Mouse (Mus musculus) forebrain, embryonic 14.5 days (tissue): ENCODE results near the gene Prickle1. TPM values are rescaled to one million over a fixed set of nuclear protein-coding genes. Genes with fewer than 3 reads are reported as not detected.
A peak's percentile ranks its signal among the peaks of the same experiment; 100 is the strongest.

Experiments used
- ATAC-seq: fragments of 200-750 bp; cut with Nextera tagmentation; 2 replicates; pipeline ENCODE4 v1.8.0; 2017; ENCODE audit warnings: mild to moderate bottlenecking, moderate library complexity
- DNase-seq: peaks from one replicate; pipeline ENCODE4 v3.0.0-alpha.2; 2015; ENCODE audit warnings: low spot score
- H3K27ac ChIP-seq: fragments of 300-500 bp; sonication (generic); 2 replicates; pipeline ENCODE4 v1.5.1; 2014; ENCODE audit warnings: low read depth, mild to moderate bottlenecking, control low read depth, low read length, moderate library complexity
- H3K27me3 ChIP-seq: fragments of 300-500 bp; sonication (generic); replicated peaks from 2 replicates; pipeline ENCODE4 v1.6.1; 2014; ENCODE audit warnings: low read length, control low read depth, mixed read lengths; ENCODE audit not compliant: control insufficient read depth, insufficient read depth
- H3K36me3 ChIP-seq: fragments of 300-500 bp; sonication (generic); 2 replicates; pipeline ENCODE4 v1.6.1; 2014; ENCODE audit warnings: low read length, control low read depth; ENCODE audit not compliant: control insufficient read depth, insufficient read depth
- H3K4me1 ChIP-seq: fragments of 300-500 bp; sonication (generic); 2 replicates; pipeline ENCODE4 v1.6.1; 2014; ENCODE audit warnings: antibody characterized with exemption, low read length, control low read depth; ENCODE audit not compliant: control insufficient read depth, insufficient read depth
- H3K4me2 ChIP-seq: fragments of 300-500 bp; sonication (generic); 2 replicates; pipeline ENCODE4 v1.6.1; 2014; ENCODE audit warnings: mild to moderate bottlenecking, control low read depth, low read length
- H3K4me3 ChIP-seq: fragments of 300-500 bp; sonication (generic); 2 replicates; pipeline ENCODE4 v1.5.1; 2014; ENCODE audit warnings: low read depth, low read length, control low read depth
- H3K9ac ChIP-seq: fragments of 300-500 bp; sonication (generic); 2 replicates; pipeline ENCODE4 v1.6.1; 2014; ENCODE audit warnings: mild to moderate bottlenecking, low read length, control low read depth, moderate library complexity
- H3K9me3 ChIP-seq: fragments of 300-500 bp; sonication (generic); replicated peaks from 2 replicates; pipeline ENCODE4 v1.6.1; 2016; ENCODE audit warnings: low read length, control low read depth, mixed read lengths; ENCODE audit not compliant: control insufficient read depth
- WGBS: fragments of 180-500 bp; shearing (Covaris S2); extraction: QIAGEN DNeasy Blood & Tissue Kit; methylation state at CpG from one replicate; pipeline ENCODE4 v1.1.7; 2014; 5-methylcytosine and 5-hydroxymethylcytosine counted together
- polyA plus RNA-seq: library from polyadenylated mRNA; unstranded; fragments of >200 nt; fragmentation: Nextera tagmentation; extraction: Ambion mirVana; gene quantifications from 2 replicates; pipeline ENCODE4 v1.2.1, GENCODE M21; 2014

The Prickle1 gene
- polyA plus RNA-seq, 1 experiment from 2014 or later: 11.0 TPM

DNA sequence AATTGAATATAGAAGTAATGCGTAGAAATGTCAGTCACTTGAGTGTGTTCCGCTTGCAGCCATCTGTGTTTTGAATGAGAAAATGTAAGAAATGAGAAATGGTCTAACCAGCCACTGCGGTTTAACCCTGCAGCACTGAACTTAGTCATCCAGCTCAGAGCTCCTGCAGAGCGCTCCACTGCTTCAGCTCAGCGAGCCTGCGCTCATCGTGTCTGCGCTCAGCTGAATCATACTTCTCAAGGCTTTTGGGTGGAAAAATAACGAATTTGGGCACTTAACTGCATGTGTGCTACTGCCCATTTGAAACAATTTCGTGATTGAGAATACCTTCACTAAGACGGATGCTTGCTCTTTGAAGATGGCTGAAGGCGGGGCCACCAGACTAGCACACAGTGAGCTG, 124.0 kb downstream of the Prickle1 start:
- Histone ChIP-seq H3K4me1 (peaks cover 6% of the 10 kb centered on the region; the same call in 1 of the 2 replicates), H3K4me2 (no peak overlapping the region), H3K27ac (no peak overlapping the region), H3K27me3 (no peaks in the 10 kb centered on the region), H3K4me3 (no peak overlapping the region), H3K9me3 (no peaks in the 10 kb centered on the region), H3K36me3 (no peaks in the 10 kb centered on the region), H3K9ac (no peak overlapping the region; the same call in 1 of the 2 replicates)
- ATAC-seq: no peak
- 23% methylated on average over 12 of the region's 12 CpGs for WGBS
- DNase-seq: peak; percentile 21

DNA sequence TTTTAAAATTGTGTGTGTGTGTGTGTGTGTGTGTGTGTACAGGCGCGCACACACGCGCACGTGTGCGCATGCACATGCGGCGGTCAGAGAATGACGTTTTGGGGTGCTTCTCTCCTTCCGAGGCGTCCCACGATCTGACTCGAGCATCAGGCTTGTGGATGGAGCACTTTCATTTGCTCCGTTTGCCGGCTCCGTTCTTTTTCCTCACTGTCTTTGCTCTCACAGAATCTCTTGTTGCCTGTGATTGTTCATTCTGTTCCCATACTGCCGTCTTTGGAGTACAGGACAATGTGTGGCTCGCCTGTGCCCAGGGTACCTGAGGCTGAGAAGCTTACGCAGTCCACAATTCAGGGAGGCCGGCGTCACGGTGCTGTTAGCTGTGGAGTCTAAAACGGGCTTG, 134.6 kb downstream of the Prickle1 start:
- no peak overlapping the region for H3K4me3 ChIP-seq
- peaks cover 20% of the 10 kb centered on the region for H3K36me3 ChIP-seq
- ATAC-seq (no peak), DNase-seq (no peak)
- no peak overlapping the region for H3K4me2 ChIP-seq
- no peaks in the 10 kb centered on the region for H3K9me3 ChIP-seq
- WGBS: 92% methylated on average over 23 of the region's 23 CpGs
- no peaks in the 10 kb centered on the region for H3K27me3 ChIP-seq
- H3K4me1 ChIP-seq: no peaks in the 10 kb centered on the region
- H3K9ac ChIP-seq: no peak overlapping the region
- H3K27ac ChIP-seq: no peak overlapping the region

DNA sequence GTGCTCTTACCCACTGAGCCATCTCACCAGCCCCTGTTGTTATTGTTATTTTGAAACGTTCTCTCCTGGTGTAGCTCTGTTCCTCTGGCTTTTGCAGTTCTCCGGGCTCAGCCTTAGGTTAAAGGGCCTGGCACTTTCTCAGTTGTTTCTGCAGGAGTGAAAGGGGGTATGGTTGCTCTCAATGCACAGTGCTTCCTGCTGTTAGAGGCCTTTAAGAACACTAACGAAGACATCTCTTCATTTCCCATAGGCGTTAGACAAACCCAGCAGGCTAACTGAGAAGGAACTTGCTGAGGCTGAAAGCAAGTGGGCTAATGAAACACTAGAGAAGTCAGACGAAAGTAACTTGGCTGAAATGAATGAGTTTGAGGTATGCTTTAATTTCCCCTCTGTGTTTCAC, 136.3 kb downstream of the Prickle1 start:
- DNase-seq (no peak), ATAC-seq (no peak)
- H3K4me1 ChIP-seq: no peaks in the 10 kb centered on the region
- WGBS: 22% methylated on average over 5 of the region's 5 CpGs
- H3K36me3 ChIP-seq: 0 out of 2 replicates have a peak, but pooled peaks cover 9% of the 10 kb centered on the region
- H3K27me3 ChIP-seq: no peaks in the 10 kb centered on the region
- H3K4me2 ChIP-seq: no peak overlapping the region
- no peak overlapping the region for H3K9ac ChIP-seq
- H3K4me3 ChIP-seq: no peak overlapping the region
- H3K27ac ChIP-seq: no peak overlapping the region
- no peaks in the 10 kb centered on the region for H3K9me3 ChIP-seq

DNA sequence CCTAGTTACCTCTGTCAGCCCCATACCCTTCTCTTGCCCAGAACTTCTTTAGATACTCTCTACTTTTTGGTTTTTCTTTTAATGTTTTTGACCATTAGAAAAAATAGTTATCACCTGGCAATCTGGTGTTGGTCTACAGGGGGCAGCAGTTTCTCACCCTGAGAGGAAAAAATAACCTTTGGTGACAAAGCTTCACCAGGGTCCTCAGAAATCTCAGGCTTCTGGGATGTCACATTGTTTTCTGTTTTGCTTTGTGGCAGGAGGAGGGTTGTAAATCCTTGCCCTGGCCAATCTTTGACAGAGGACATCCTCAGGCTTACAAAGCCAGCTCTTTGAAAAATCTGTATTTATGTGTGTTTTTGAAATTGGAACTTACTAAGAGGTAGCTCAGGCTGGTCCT, 139.7 kb downstream of the Prickle1 start:
- 0 out of 2 replicates have a peak, but pooled peaks cover 7% of the 10 kb centered on the region for H3K36me3 ChIP-seq
- H3K27ac ChIP-seq: no peak overlapping the region
- no peak overlapping the region for H3K4me2 ChIP-seq
- H3K4me3 ChIP-seq: no peak overlapping the region
- H3K9ac ChIP-seq: no peak overlapping the region
- DNase-seq (no peak), ATAC-seq (no peak)
- H3K27me3 ChIP-seq: no peaks in the 10 kb centered on the region
- H3K9me3 ChIP-seq: no peaks in the 10 kb centered on the region
- H3K4me1 ChIP-seq: no peaks in the 10 kb centered on the region

DNA sequence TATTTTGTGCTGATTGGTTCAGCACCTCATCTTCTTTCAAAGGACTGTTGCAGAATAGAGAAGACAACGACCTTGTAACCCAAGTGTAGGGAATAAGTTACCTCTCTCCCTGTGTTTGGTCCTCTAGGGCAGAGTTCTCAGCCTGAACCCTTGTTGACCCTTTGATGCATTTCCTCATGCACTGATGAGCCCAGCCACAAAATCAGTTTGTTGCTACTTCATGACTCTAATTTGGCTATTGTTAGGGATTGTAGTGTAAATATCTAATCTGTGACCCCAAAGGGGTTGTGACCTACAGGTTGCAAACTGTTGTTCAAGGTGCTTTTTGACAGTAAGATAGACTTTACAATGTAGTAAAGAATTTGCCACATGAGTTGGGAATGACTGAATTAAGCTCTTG, 142.4 kb downstream of the Prickle1 start:
- WGBS: 82% methylated on average over 1 of the region's 1 CpGs
- Histone ChIP-seq H3K27me3 (no peaks in the 10 kb centered on the region), H3K9me3 (no peaks in the 10 kb centered on the region), H3K27ac (no peak overlapping the region), H3K4me1 (no peaks in the 10 kb centered on the region), H3K36me3 (no peaks in the 10 kb centered on the region), H3K4me3 (no peak overlapping the region), H3K9ac (no peak overlapping the region), H3K4me2 (no peak overlapping the region)
- DNase-seq (no peak), ATAC-seq (no peak)

Other genes with a start within 250 kb of the Prickle1 start
- gene Zcrb1, start 197.6 kb downstream of the Prickle1 start, polyA plus RNA-seq: 141 and 144 TPM in 2 replicates
- 29.3 and 31.2 TPM in 2 replicates for gene Pphln1, start 197.5 kb downstream of the Prickle1 start, polyA plus RNA-seq